ENCODE assay signal across 14 mouse cellular contexts in genomic region chr19:58043550-58043949, GRCm38 (mm10).
DNase-seq lines count a peak whose midpoint lies in the region; ATAC-seq and TF ChIP-seq lines count a peak whose summit lies in the region.
"Had no signal": no experiment of that assay in that cellular context is flagged by ENCODE, and none has a peak within 500 bp of the region (broad histone marks: within the 10 kb centered on the region; RNA-seq: fewer than 3 reads in every experiment).

No protein-coding gene starts in this region.

- H3K9me3 ChIP-seq in kidney, embryonic 15.5 days (replicated peaks), result no peaks in the 10 kb centered on the region
- H3K9me3 ChIP-seq in liver, embryonic 13.5 days (replicated peaks), result no peaks in the 10 kb centered on the region
- no peaks in the 10 kb centered on the region for H3K9me3 ChIP-seq in hindbrain, embryonic 14.5 days (ENCODE audit: control insufficient read depth, low read length)
- H3K9me3 ChIP-seq: hindbrain, embryonic 15.5 days had no signal

- no peak overlapping the region for H3ac ChIP-seq in C2C12 (ENCODE audit: control insufficient read depth, insufficient read length, low read depth)

- no peak overlapping the region for H3K4me3 ChIP-seq in kidney, embryonic 15.5 days (replicated peaks)
- no peak overlapping the region for H3K4me3 ChIP-seq in C2C12 (ENCODE audit: insufficient read depth, poor library complexity, severe bottlenecking)
- no peak overlapping the region for H3K4me3 ChIP-seq in liver, embryonic 13.5 days (replicated peaks)
- H3K4me3 ChIP-seq in hindbrain, embryonic 14.5 days (replicated peaks; ENCODE audit: low read length), result no peak overlapping the region
- H3K4me3 ChIP-seq: erythroblast, embryonic 14.5 days; hindbrain, embryonic 15.5 days had no signal

- no peak for TF ChIP-seq POLR2A in brain, embryonic 14.5 days (IDR thresholded peaks at IDR 0.05; ENCODE audit: borderline replicate concordance, extremely low read depth, insufficient read depth, insufficient read length, poor library complexity, severe bottlenecking)

- no peak for TF ChIP-seq CTCF in C2C12 (IDR thresholded peaks at IDR 0.05; ENCODE audit: control insufficient read depth, insufficient read depth, insufficient read length)
- no peak for TF ChIP-seq CTCF in brain, embryonic 14.5 days (IDR thresholded peaks at IDR 0.05; ENCODE audit: borderline replicate concordance, extremely low read depth, insufficient read depth, insufficient read length)

- H3K9ac ChIP-seq in kidney, embryonic 15.5 days, result no peak overlapping the region
- no peak overlapping the region for H3K9ac ChIP-seq in liver, embryonic 13.5 days
- no peak overlapping the region for H3K9ac ChIP-seq in hindbrain, embryonic 14.5 days
- H3K9ac ChIP-seq: hindbrain, embryonic 15.5 days had no signal

- peak; percentile 42 for DNase-seq in kidney, adult 9 months
- peak; percentile 33 for DNase-seq in brain, embryonic 14.5 days (ENCODE audit: low read depth)
- no peak for DNase-seq in liver, embryonic 13.5 days
- DNase-seq in hindbrain, embryonic 14.5 days (ENCODE audit: low spot score), result no peak
- no peak for DNase-seq in cerebellum, adult 9-11 months
- no peak for DNase-seq in adrenal gland, postnatal 4 days (ENCODE audit: low spot score in 2 of 2)
- DNase-seq: adrenal gland, adult 8-10 months; gastrocnemius, postnatal 36 days; left cerebral cortex, postnatal 4 days; right cerebral cortex, postnatal 4 days had no signal

- 34% methylated on average over 4 of the region's 4 CpGs for WGBS in kidney, embryonic 15.5 days
- WGBS in liver, embryonic 13.5 days (ENCODE audit: insufficient replicate concordance), result 62% methylated on average over 4 of the region's 4 CpGs
- WGBS in hindbrain, embryonic 14.5 days, result 84% methylated on average over 4 of the region's 4 CpGs

- no peaks in the 10 kb centered on the region for H3K79me2 ChIP-seq in C2C12 (ENCODE audit: control insufficient read depth, insufficient read depth)

- no peaks in the 10 kb centered on the region for H3K79me3 ChIP-seq in C2C12 (ENCODE audit: low read depth)

- H3K27me3 ChIP-seq in kidney, embryonic 15.5 days, result no peaks in the 10 kb centered on the region
- H3K27me3 ChIP-seq in C2C12 (ENCODE audit: control insufficient read depth, insufficient read depth, insufficient read length), result no peaks in the 10 kb centered on the region
- no peaks in the 10 kb centered on the region for H3K27me3 ChIP-seq in liver, embryonic 13.5 days
- no peaks in the 10 kb centered on the region for H3K27me3 ChIP-seq in hindbrain, embryonic 14.5 days (ENCODE audit: control insufficient read depth, insufficient read depth, low read length)
- H3K27me3 ChIP-seq: hindbrain, embryonic 15.5 days had no signal

- no peak overlapping the region for H3K27ac ChIP-seq in kidney, embryonic 15.5 days
- peak overlapping the region; percentile 44 for H3K27ac ChIP-seq in liver, embryonic 13.5 days
- no peak overlapping the region for H3K27ac ChIP-seq in hindbrain, embryonic 14.5 days
- H3K27ac ChIP-seq: hindbrain, embryonic 15.5 days had no signal

- H3K4me2 ChIP-seq in kidney, embryonic 15.5 days, result no peak overlapping the region
- no peak overlapping the region for H3K4me2 ChIP-seq in liver, embryonic 13.5 days
- no peak overlapping the region for H3K4me2 ChIP-seq in hindbrain, embryonic 14.5 days (replicated peaks)
- H3K4me2 ChIP-seq: hindbrain, embryonic 15.5 days had no signal

- no peak; the same call in 1 of the 2 replicates for ATAC-seq in kidney, embryonic 15.5 days (replicated peaks; ENCODE audit: low FRiP score)
- peak; percentile 74 for ATAC-seq in liver, embryonic 13.5 days (ENCODE audit: low read depth)
- ATAC-seq in hindbrain, embryonic 14.5 days (ENCODE audit: low FRiP score), result no peak

- peaks cover 8% of the 10 kb centered on the region; the same call in 1 of the 2 replicates for H3K36me3 ChIP-seq in kidney, embryonic 15.5 days
- H3K36me3 ChIP-seq in C2C12 (ENCODE audit: control insufficient read depth, insufficient read depth), result no peaks in the 10 kb centered on the region
- no peaks in the 10 kb centered on the region for H3K36me3 ChIP-seq in liver, embryonic 13.5 days
- no peaks in the 10 kb centered on the region for H3K36me3 ChIP-seq in hindbrain, embryonic 14.5 days (replicated peaks; ENCODE audit: control insufficient read depth, insufficient read depth)
- H3K36me3 ChIP-seq: hindbrain, embryonic 15.5 days had no signal

- peaks cover 9% of the 10 kb centered on the region for H3K4me1 ChIP-seq in kidney, embryonic 15.5 days
- no peaks in the 10 kb centered on the region for H3K4me1 ChIP-seq in liver, embryonic 13.5 days (replicated peaks)
- no peaks in the 10 kb centered on the region for H3K4me1 ChIP-seq in hindbrain, embryonic 14.5 days (replicated peaks; ENCODE audit: control insufficient read depth, insufficient read depth, low read length)
- H3K4me1 ChIP-seq: hindbrain, embryonic 15.5 days had no signal

TF ChIP-seq in C2C12, 6 proteins besides CTCF, POLR2A, EP300 and RAD21:
- no peak for TF ChIP-seq MAX (IDR thresholded peaks at IDR 0.05)
- peak; percentile 10 for TF ChIP-seq MYOD1 (IDR thresholded peaks at IDR 0.05; ENCODE audit: control insufficient read depth, insufficient read length, low read depth)

Comparison
In these comparisons a context has a peak if more than half of its experiments do, and no peak if none do; other contexts are left out.
1. DNase-seq: peak in kidney, adult 9 months (single experiment) and brain, embryonic 14.5 days (single experiment); none in liver, embryonic 13.5 days (single experiment), hindbrain, embryonic 14.5 days (single experiment), cerebellum, adult 9-11 months (single experiment) and adrenal gland, postnatal 4 days (0 of 2).